Mouse (Mus musculus): ENCODE results near the gene Smad3. TPM values are rescaled to one million over a fixed set of nuclear protein-coding genes. Genes with fewer than 3 reads are reported as not detected.
A peak's percentile ranks its signal among the peaks of the same experiment; 100 is the strongest.

Gene Smad3
- polyA plus RNA-seq, 3 experiments from 2014 or later = 16.5 to 24.6 (median 16.8) TPM

- no peak for ATAC-seq
These were observed 13.9 kb upstream of the Smad3 start for GRCm38 (mm10) chr9:63771676-63772075.

DNA sequence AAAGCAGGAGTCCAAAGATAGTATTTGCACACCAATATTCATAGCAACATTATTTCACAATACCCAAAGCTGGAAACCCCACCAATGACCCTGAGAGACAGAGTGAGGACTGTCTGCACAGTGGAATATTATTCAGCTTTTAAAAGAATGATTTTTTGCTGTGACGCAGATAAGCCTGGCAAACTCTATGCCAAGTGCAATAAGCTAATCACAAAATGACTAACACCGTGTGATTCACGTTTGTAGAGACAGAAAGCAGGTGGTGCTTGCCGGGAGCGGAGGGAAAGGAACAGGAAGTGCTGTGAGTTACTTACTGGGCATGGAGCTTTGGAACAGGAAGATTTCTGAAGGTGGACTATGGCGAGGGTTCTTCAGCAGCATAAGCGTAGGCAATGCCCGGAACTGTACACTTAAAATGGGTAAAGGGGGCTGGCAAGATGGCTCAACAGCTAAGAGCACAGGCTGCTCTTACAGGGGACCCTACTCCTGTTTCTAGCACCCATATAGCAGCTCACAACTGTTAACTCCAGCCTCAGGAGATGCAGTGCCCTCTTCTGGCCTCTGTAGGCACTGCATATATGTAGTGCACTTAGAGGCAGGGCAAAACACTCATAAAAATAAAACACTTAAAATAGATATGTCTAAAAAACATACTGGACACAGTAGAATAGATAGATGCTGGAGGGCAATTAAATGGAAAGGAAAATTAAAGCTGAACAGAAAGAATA lies 3.7 kb upstream of the Smad3 start:
- ATAC-seq = no peak

GRCm38 (mm10) chr9:63760783-63761182 lies 3.0 kb upstream of the Smad3 start:
- ATAC-seq = no peak

DNA sequence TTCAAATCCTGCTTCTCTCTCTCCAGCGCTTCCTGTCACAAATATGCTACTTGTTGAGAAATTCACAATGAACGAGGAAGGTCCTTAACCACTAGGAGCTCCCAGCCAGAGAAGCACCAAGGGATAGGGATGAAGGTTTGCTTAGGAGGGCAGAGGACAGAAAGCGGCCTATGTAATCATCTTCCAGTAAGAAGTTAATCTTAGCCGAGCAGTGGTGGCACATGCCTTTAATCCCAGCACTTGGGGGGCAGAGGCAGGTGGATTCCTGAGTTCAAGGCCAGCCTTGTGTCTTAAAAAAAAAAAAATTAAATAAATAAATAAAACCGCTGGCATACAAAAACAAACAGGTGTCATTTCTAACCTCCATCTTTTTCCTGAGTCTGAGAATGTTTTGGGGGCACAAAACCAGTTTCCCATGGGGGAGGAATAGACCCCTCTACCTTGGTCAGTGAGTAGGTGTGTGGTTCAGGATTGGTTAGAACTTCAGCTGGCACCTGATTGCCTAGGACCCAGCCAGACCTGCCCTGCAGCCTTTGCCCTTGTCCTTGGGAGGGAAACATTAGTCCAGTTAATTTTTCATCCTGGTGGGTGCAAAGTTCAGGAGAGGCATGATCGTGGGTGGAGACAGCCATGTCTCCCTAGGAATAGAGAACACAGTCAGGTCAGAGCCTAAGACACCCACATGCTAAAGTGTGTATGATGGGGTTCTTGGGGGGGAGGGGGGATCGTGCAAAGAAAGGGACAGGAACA lies 2.4 kb upstream of the Smad3 start:
- ATAC-seq = no peak

DNA sequence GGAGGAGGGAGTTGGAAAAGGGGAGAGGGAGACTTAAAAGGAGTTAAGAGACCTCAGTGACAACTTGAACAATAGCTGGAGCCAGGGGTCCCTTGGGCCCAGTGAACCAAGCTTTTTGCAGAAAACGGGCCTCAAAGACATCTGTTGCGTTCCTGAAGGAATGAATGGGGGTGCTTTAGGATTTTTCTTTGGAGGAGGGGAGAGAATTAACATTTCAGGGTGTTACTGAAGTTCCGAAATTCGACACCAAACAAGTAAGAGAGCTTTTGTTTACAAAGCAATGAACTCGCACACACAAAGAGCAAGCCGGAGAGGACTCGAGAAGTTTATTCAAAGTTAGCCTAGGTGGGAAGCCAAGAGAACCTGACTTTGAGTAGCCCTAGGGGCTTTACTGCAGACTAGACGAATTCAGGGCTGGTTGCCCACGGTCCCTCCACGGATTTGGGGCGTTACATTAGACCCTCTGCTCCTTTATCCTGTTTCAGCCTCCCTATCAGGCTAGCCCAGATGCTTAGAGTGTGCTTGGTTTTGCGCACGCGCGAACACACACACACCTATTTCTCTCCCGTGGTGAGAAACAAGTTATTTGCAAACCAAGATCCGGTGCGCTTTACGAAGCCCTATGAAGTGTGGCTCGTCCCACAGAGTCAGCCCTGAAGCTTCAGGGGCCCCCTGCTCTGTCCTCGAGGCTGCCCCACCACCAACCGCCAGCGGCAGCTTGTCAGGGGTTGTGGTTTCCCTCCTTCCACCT lies 1.0 kb upstream of the Smad3 start:
- ATAC-seq = peak; percentile 62

DNA sequence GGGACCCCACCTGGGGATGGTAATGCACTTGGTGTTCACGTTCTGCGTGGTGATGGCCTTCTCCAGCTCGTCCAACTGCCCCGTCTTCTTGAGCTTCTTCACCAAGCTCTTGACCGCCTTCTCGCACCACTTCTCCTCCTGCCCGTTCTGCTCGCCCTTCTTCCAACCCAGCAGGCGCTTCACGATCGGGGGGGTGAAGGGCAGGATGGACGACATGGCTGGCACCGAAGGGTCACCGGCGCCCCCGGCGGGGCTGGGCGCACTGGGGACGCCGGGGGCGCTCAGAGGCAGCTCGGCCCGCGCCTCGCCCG lies 377 bp downstream of the Smad3 start:
- no peak for ATAC-seq

- ATAC-seq = peak; percentile 20
These were observed 973 bp downstream of the Smad3 start for GRCm38 (mm10) chr9:63756581-63757461.

GRCm38 (mm10) chr9:63755671-63756543 lies 1.9 kb downstream of the Smad3 start:
- no peak for ATAC-seq

- no peak for ATAC-seq
These were observed 3.0 kb downstream of the Smad3 start for GRCm38 (mm10) chr9:63754556-63755510.

- ATAC-seq = no peak
These were observed 3.8 kb downstream of the Smad3 start for GRCm38 (mm10) chr9:63754039-63754438.

DNA sequence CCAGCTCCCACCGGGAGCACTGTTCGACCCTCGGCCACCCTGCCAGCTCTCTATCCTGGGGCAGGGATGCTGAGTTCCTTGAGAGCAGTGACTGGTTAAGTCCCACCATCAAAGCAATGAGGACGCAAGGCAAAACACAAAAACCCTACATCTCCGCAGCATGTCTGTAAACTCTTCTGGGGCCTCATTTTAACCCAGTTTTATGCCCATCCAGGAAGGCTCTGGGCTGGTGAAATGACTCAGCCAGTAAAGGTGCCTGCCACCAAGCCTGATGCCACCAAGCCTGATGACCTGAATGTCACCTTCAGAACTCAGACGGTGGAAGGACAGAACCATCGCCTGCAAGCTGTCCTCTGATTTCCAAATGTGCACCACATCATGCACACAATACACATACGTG lies 4.4 kb downstream of the Smad3 start:
- no peak for ATAC-seq

- ATAC-seq = no peak
These were observed 5.2 kb downstream of the Smad3 start for GRCm38 (mm10) chr9:63752576-63752975.

DNA sequence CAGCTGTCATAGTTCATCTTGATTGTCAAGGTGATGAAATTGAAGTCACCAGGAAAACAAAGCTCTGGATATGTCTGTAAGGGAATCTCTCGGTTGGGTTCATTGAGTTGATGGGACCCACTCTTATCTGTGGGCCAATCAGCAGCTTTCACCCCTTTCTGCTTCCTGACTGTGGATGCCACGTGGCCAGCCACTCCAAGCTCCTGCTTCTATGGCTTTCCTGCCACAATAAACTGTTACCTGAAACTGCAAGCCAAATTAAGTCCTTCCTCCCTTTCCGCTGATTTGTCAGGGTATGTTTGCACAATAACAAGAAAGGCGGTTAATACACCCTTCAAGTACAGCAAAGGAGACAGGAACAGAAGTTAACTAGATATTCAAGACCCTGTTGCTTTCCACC lies 6.5 kb downstream of the Smad3 start:
- ATAC-seq = no peak

- ATAC-seq = no peak
These were observed 7.3 kb downstream of the Smad3 start for GRCm38 (mm10) chr9:63750360-63750974.

DNA sequence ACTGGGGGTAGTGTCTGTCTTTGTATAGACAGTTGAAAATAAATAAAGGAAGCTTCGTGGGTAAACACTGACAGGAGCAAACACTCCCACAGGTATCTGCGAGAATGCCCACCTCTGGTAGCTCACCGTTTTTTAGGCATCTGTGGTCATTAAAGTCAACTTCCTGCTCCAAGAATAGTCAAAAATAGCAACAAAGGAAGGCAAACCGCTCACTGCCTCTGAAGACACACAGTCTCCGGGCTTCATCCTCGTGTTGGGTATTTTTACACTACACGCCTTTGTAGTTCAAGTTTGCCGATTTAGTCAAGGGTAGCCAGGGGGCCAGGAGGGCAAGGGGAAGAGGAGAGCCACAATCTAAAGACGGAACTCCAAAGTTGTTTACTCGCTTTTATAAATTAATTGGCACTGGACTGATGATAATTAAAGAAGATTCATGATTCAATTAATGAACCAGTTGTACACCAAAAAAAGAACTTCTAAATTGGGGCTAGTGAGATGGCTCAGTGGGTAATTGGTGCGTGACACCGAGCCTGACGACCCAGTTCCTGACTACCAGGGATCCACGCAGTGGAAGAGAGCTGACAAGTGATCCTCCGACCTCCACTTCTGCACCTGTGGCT lies 8.4 kb downstream of the Smad3 start:
- peak; percentile 25 for ATAC-seq

DNA sequence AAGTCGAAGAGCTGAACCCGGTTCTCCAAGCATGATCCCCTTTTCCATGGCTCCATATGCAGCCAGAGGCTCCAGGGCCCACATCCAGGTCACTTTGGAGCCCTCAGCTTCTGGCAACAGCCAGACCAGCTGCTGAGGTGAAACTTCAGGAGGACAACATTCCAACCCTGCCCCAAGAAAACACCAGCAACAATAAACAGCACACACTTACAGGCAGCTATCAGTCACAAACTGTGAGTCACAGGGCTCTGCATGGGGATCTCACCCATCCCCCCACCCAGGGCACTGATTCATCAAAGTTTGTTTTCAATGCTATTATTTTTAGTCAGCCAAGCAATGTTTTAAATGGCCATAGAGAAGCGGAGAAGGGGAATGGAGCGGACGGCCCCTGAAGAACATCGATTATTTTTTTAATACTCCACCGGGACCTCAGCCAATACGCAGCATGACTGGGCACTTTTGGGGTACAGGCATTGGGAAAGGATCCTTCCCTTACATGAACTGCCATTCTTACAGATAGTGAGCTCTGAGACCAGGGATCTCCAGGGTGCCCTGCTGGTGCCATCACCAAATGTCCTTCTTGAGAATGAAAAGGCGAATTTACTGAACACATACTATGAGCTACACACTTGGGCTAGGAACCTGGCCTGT lies 10.0 kb downstream of the Smad3 start:
- ATAC-seq = no peak

DNA sequence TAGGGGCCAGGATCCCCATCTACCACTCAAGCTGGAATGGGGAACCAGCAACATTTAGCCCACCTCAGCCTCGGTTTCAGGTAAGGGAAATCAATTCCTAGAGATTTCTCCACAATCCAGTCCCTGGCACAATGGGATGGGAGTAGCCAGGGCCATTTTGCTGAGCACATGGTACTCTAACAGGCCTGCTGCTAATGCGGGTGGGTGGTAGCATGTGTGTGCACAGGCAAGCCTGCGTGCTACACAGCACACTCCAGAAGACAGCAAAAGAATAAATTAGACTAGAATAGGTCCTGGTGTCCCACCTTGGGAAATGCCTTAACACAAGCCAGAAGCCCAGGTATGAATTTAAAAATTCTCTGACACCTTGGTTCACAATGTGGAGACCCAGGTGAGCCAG lies 10.8 kb downstream of the Smad3 start:
- ATAC-seq = no peak

DNA sequence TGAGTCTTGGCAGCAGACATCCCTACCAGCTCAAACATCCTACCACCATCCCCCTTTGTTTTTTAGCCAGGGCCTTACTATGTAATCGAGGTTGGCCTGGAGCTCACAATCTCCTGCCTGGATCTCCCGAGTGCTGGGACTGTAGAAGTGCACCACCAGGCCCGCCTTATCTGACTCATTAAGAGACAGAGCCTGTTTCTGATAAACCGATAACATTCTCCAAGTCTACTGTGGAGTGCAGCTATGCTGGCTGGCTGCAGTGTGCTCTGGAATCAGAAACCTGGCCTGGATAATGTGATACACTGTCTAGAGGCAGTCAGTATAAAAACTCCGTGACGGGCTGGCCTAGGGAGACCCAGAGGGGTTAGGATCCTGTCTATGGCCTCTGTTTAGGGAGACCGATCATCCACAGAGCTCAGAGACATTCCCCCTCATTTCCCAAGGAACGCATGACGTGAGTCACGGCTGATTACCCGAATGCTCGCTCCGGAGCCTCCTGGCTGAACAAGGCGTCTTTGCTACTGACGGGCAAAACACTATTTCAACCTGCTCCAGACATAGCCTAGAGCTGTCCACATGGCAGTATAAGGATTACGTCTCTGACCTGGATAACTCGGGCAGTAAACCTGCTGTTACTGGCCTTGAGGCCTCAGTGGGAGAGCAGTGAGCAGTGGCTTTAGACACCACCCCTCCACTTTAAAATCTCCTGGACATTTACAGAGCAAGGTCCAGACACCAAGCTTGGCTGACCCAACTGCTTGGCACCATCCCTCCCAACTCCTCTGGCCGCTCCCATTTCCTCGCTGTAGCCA lies 11.8 kb downstream of the Smad3 start:
- ATAC-seq = no peak
